Mouse (Mus musculus) spleen, adult 12 weeks (tissue): ENCODE results near the gene Arsa.
"Not testable (repeated sequence)": the region's sequence is repeated elsewhere in the genome, so short reads cannot be mapped to it uniquely, and the experiment has no call there.

ENCODE experiments used
- DNase-seq: peaks from one replicate; pipeline ENCODE4 v3.0.0; 2022; ENCODE audit warnings: low spot score

Arsa gene

DNA sequence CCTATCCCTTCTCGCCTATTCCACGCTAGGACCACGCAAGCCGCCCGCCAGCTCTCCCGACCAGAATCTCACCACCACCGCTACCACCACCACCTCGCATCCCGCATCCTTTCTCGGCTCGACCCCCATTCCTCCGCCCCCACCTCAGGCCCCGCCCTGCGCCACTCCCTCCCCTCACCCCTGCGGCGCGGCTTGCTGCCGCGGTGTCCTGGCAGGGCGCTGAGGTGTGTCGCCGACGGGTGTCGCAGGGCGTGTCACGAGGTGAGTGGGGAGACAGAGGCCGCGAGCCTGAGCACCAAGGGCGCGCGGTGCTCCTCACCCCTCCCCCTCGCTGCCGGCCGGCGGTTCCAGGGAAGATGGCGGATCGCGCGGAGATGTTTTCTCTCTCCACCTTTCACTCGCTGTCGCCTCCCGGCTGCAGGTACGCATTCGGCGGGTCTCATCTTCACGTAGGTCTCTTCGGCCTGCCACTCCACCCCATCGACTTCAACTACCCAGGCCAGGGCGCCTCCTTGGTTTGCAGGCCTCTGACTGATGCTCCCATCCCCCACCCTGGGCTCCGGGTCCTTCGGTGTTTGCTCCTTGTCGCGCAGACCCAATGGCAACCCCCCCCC is 23.3 kb downstream of the Arsa start, which contains the start of gene Mapk8ip2:
Mapk8ip2 (plus strand) TSS at position 49 of the 614 bp plus-strand sequence.
- DNase-seq, result no peak

DNA sequence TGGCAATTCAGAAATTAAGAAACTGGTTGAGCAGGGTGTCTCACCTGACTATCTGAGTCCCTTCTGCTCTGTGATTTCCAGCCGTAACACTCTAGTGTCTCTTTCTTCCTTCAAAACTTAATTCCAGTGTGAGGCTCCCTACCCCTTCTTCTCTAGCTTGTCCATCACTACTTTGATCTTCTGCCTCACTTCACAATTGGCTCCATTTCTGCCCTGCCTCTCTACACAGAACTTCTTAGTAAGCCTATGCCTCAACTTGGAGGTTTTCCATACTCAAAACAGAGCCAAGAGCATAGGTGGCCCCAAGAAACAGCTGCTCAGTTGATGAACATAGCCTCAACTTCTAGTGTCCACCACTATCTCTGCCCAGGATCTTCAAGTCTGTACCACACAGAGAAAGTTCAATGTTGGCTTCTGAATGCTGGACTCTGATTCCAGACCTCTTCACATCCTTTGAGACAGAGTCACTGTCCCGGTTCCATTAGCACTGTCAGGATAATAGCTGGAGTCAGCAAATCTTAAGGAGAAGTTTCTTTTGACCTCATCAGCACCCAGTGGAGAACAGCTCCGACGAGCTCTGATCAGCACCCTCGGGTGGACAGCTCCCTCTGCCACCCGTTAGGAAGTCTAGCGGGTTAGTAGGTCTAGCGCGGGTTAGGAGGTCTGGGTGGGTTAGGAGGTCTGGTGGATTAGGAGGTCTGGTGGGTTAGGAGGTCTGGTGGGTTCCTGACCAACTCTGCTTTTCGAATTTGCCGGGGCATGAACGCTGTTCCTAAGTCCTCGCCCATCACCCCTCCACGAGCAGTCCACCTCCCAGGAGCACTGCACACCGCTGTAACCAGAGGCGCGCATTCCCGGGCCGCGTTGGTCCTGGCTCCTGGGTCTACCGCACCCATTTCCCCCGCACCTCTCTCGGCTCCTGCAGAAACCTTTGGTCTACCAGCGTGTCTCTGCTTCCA is 24.0 kb downstream of the Arsa start:
- DNase-seq, result no peak

DNA sequence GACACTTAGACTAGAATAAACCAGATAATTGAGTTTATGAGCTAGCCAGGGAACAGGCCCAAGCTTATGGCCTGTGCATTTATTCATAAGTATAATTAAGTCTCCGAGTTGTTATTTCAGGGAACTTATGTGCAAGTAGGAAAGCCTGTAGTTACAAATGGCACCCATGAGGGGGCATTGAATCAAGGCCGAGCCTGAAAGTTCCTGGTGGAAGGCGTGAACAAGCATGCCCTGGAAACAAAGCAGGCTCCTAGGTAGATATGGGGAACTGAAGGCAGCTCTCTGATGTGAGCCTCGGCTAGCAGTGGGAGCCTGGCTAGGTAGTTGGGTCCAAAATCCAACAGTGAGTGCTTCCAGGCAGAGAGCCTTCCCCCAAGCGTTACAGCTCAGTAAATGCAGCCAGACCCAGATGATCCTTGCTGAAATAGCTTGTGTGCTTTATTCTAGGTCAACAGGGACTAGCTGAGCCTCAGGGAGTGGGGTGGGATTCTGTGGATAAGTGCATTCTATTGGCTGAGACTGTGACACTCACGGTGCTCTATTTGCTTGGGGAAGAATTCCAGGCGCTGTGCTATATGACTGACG is 34.6 kb downstream of the Arsa start:
- DNase-seq, result no peak

DNA sequence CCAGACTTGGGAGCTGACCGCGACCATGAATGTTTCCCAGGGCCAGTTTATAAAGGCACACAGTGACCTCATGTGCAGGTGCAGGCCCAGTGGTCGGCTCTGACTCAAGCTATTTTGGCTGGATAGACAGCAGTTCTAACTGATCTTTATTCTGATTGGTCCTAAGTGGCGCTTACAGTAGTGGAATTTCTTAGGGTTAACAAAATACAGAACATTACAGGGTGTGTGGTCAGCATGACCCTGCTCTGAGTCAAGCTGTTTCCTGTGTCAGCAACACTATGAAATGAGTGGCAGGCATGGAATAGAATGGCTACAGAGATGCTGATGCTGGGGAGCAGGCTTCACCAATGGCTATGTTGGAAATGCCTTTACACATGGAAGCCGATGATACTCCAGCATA is 41.3 kb downstream of the Arsa start:
- DNase-seq, result no peak

DNA sequence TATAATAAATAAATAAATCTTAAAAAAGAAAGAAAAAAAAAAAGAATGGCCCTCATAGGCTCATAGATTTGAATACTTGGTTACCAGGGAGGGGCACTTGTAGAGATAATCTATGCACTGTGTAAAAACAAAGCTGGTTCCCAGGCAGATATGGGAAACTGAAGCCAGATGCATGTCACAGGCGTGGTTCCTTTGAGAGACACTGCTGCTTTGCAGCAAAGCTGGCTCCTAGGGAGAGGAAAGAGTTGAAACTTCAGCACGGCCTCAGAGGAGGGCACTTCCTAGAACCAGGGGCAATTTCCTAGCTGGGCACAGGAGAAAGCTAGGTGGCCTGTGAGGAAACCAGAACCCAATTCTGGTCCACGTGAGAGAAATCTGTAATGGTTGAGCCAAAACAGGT is 43.1 kb downstream of the Arsa start:
- DNase-seq, result no peak

DNA sequence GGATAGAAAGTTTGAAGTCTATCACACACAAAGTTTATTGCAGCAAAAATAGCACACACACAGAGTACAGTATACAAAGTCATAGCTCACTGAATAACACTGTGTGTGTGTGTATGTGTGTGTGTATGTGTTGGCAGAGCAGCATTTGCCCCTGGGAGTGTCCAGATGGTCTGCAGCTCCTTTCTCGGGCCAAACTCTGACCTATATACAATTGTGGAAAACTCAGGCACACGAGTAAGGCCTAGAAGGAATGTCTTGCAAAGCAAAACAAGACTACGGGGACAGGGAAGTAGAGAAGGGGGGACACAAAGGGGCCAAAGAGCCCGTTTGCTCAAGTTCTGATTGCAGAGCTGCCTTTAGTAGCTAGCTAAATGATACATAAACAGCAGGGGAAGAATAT is 44.3 kb downstream of the Arsa start:
- DNase-seq, result no peak

DNA sequence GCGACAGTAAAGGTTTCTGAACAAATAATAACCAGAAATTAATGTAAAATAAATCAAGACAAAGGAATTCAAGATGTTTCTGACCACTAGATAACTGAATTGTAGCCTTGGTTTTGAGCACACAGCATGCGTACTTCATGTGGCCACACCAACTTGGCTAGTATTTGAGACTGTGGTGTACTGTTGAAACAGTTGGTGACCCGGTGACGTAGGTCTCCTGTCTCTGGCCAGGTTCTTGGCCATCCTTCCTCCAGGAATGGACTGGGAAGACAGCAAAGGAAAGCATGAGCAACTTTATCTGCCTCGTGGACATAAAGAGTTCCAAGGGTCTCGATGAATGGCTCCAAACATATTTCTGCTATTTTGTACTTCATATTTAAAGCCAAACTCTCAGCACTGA is 45.4 kb downstream of the Arsa start:
- no peak for DNase-seq

DNA sequence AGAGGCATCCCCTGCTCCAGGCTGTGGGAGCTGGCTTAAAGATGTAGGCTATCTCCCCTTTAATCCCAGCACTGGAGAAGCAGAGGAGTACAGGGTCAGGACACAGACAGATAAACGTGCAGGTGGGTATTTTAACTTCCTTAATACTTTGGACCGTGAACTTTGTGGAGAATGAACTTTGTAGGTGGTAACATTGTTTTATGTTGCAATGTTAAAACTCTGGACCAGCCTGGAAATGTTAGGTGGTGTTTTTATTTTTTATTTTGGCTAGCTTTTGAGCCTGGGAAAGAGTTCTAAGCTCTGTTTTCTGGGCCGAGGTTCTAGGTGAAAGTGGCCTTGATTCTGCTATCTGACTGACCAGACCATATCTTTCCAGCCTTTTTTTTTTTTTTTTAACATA is 46.0 kb downstream of the Arsa start:
- DNase-seq, result no peak

DNA sequence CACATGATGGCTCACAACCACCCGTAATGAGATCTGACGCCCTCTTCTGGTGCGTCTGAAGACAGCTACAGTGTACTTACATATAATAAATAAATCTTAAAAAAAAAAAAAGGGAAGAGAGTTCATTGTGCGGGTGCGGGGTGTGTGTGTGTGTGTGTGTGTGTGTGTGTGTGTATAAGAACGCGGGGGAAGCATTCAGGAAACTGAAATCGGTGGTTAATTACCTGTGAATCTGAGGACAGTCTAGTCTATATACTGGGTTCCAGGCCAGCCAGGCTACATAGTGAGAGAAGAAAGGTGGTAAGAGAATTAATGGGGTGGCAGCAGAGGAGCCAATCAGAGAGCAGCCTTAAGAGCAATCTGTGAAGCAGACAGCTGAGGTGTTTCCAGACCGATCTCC is 46.5 kb downstream of the Arsa start:
- DNase-seq, result not testable (repeated sequence)

DNA sequence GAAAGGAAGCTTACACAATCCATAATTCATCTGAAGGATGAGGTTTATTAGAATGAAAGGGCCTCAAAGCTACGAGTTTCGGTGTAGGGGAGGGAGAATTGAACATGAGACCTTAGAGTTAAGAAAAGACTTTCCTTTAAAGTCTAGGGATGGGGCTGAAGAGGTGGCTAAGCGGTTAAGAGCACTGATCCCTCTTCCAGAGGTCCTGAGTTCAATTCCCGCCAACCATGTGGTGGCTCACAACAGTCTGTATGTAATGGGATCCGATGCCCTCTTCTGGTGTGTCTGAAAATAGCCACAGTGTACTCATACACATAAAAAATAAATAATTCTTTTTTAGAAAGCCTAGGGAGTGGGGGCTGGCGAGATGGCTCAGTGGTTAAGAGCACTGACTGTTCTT is 46.9 kb downstream of the Arsa start:
- DNase-seq, result peak; percentile 8

GRCm38 (mm10) chr15:89429352-89430221 is 47.6 kb downstream of the Arsa start, which contains the start of the genes C730034F03Rik, Gm44502 and Chkb:
TSS of gene C730034F03Rik (plus strand) at chr15:89429589.
TSS of gene Gm44502 (minus strand) at chr15:89429696.
TSS of gene Chkb (minus strand) at chr15:89429908.
- peak; percentile 89 for DNase-seq

- no peak for DNase-seq
These were observed 48.3 kb downstream of the Arsa start for GRCm38 (mm10) chr15:89428821-89429351.

DNA sequence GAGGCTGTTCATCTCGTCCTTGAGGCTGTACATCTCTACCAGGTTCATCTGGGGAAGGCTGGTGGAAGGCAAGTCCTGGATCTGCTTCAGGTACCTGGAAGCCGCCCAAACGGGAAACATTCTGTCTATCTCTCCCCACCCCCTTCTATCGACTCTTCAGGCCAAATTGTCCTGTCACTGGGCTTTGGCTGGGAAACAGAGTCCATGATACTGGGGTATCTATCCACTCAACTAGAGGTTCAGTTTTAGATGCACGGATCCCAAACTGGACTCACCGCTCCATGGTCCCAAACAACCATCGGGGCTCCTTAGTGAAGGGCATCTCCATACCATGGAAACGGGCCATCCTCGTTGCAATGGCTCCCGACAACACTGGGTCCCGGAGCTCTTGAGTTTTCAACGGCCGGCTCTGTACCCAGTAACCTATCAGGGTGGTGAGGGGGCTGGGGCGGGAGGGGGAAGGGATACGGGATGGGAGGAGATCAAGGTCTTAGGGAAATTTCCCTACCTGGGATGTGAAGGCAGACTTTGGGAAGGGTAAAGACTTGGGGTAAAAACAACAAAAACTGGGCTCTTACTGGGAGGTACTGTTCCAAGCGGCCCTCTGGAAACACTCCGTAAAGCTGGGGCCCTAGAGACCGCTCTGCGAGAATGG is 49.0 kb downstream of the Arsa start:
- no peak for DNase-seq

DNA sequence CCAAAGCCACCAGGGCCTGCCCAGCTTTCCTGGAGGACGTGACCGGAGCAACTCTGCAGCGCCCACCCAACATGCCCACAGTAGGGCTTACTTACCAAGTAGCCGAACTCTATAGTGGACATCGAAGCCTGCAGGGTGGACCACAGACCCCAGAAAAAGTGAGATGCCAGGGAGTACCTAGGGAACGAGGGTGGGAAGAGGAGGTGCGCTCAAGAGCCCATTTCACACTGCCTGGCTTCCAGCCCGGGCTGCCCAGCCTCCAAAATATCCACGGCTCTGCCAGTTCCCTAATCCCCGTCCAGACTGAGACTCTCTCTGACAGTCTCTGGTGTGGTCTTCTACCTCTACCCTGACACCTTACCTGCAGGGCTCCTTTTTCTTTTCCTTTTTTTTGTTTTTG is 50.5 kb downstream of the Arsa start:
- DNase-seq, result no peak

DNA sequence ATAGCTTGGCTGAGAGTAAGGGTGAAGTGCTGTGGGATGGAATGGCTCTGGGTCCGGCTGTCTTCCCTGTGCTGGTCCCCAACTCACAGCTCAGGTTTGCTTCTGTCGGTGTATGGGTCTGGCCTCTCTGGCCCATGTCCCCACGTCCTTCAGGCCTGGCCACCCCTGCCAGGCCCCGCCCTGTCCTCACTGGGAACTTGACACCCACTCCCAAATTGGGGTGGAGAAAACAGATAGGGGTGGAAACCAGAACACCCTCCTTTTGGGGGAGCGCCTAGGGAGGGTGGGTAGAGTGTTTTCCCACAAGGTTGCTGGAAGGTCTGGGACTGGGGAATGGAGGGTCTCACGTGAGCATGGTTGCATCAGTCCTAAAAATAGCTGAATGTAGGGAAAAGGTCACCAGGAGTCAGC is 51.5 kb downstream of the Arsa start, which contains the start of gene Cpt1b:
Cpt1b (minus strand) TSS at position 153 of the 411 bp plus-strand sequence.
- no peak for DNase-seq

GRCm38 (mm10) chr15:89424621-89425020 is 52.6 kb downstream of the Arsa start:
- no peak for DNase-seq
